Mouse (Mus musculus) G1E (cell line): ENCODE data around the gene Vstm4. TPM values are rescaled to one million over a fixed set of nuclear protein-coding genes. Genes with fewer than 3 reads are reported as not detected.

Source experiments
- ATAC-seq: 2 replicates; pipeline ENCODE4 v1.8.0; 2016; ENCODE audit warnings: mild to moderate bottlenecking; ENCODE audit not compliant: insufficient number of reproducible peaks, poor library complexity, low FRiP score, severe bottlenecking; ENCODE audit errors: extremely low read depth
- DNase-seq: peaks from one replicate; pipeline ENCODE4 v3.0.0; 2012; ENCODE audit warnings: low spot score
- H3K27me3 ChIP-seq: 2 replicates; pipeline ENCODE4 v1.6.1; 2012; ENCODE audit warnings: mild to moderate bottlenecking, low read length, inconsistent platforms; ENCODE audit not compliant: insufficient read depth
- H3K36me3 ChIP-seq: replicated peaks from 2 replicates; pipeline ENCODE3; 2012; ENCODE audit warnings: mild to moderate bottlenecking, inconsistent platforms
- H3K4me1 ChIP-seq: 2 replicates; pipeline ENCODE4 v1.6.1; 2012; ENCODE audit warnings: low read depth, low read length, inconsistent platforms, mixed read lengths; ENCODE audit not compliant: insufficient read depth
- H3K4me3 ChIP-seq: 2 replicates; pipeline ENCODE4 v1.5.1; 2012; ENCODE audit warnings: low read depth, mild to moderate bottlenecking, inconsistent platforms, low read length, moderate library complexity, mixed read lengths
- H3K9me3 ChIP-seq: replicated peaks from 2 replicates; pipeline ENCODE4 v1.6.1; 2012; ENCODE audit warnings: inconsistent platforms
- CTCF ChIP-seq: IDR thresholded peaks from 2 replicates; pipeline ENCODE4 v1.5.1; 2012; ENCODE audit warnings: low read depth, low read length, inconsistent platforms, mixed read lengths
- GATA1 ChIP-seq: IDR thresholded peaks from 2 replicates; pipeline ENCODE4 v1.6.1; 2012; ENCODE audit warnings: borderline replicate concordance, low read length, inconsistent platforms, mixed read lengths
- GATA2 ChIP-seq: IDR thresholded peaks from 2 replicates; pipeline ENCODE4 v1.6.1; 2012; ENCODE audit warnings: low read depth, low read length, inconsistent platforms, borderline replicate concordance
- POLR2AphosphoS5 ChIP-seq: IDR thresholded peaks from 2 replicates; pipeline ENCODE4 v1.6.1; 2012; ENCODE audit warnings: low read depth, low read length, inconsistent platforms; ENCODE audit not compliant: insufficient replicate concordance
- TAL1 ChIP-seq: conservative IDR thresholded peaks from 2 replicates; pipeline ENCODE4 v1.6.1; 2012; ENCODE audit warnings: low read depth, low read length, inconsistent platforms, mixed read lengths
- polyA plus RNA-seq: library from polyadenylated mRNA; stranded (reverse); fragments of >175 nt; gene quantifications from 2 replicates; pipeline ENCODE4 v1.2.3, GENCODE M21; 2012
- total RNA-seq, 2 experiments: library from RNA; stranded (forward) in 1 of 2; stranded (reverse) in 1 of 2; fragments of 200-1000 nt in 1 of 2; fragments of >200 nt in 1 of 2; fragmentation: Nextera tagmentation in 1 of 2; gene quantifications; 2 replicates each; pipeline ENCODE4 v1.2.3; 2014 to 2017

Gene Vstm4
- total and polyA plus RNA-seq, 3 experiments: 0.05 TPM; not detected in 2

GRCm38 (mm10) chr14:32894878-32895277 is 38.3 kb downstream of the Vstm4 start:
- no peaks in the 10 kb centered on the region for H3K36me3 ChIP-seq
- H3K9me3 ChIP-seq: peaks cover 76% of the 10 kb centered on the region
- H3K27me3 ChIP-seq: no peaks in the 10 kb centered on the region
- DNase-seq (no peak), ATAC-seq (no peak)
- no peak overlapping the region for H3K4me3 ChIP-seq
- TF ChIP-seq GATA1 (no peak), TAL1 (no peak), GATA2 (no peak), POLR2AphosphoS5 (no peak), CTCF (no peak)
- H3K4me1 ChIP-seq: no peaks in the 10 kb centered on the region

GRCm38 (mm10) chr14:32896896-32897295 is 40.3 kb downstream of the Vstm4 start:
- Histone ChIP-seq H3K36me3 (no peaks in the 10 kb centered on the region), H3K4me1 (no peaks in the 10 kb centered on the region), H3K9me3 (peaks cover 81% of the 10 kb centered on the region), H3K27me3 (no peaks in the 10 kb centered on the region), H3K4me3 (no peak overlapping the region)
- TF ChIP-seq POLR2AphosphoS5 (no peak), TAL1 (no peak), GATA2 (no peak), GATA1 (no peak), CTCF (no peak)
- no peak for DNase-seq
- ATAC-seq: no peak

- ATAC-seq (no peak), DNase-seq (no peak)
- Histone ChIP-seq H3K9me3 (peaks cover 41% of the 10 kb centered on the region), H3K36me3 (no peaks in the 10 kb centered on the region), H3K4me1 (no peaks in the 10 kb centered on the region), H3K4me3 (no peak overlapping the region), H3K27me3 (no peaks in the 10 kb centered on the region)
- TF ChIP-seq GATA1: no peak
- no peak for TF ChIP-seq GATA2
- no peak for TF ChIP-seq CTCF
- TF ChIP-seq TAL1: no peak
Observed at GRCm38 (mm10) chr14:32903203-32903602, 46.6 kb downstream of the Vstm4 start.

GRCm38 (mm10) chr14:32906545-32906944 is 50.0 kb downstream of the Vstm4 start:
- DNase-seq (no peak), ATAC-seq (no peak)
- Histone ChIP-seq H3K36me3 (no peaks in the 10 kb centered on the region), H3K4me3 (no peak overlapping the region), H3K27me3 (no peaks in the 10 kb centered on the region), H3K9me3 (peaks cover 36% of the 10 kb centered on the region), H3K4me1 (no peaks in the 10 kb centered on the region)
- TF ChIP-seq CTCF (no peak), GATA2 (no peak)

GRCm38 (mm10) chr14:32909112-32909511 is 52.6 kb downstream of the Vstm4 start:
- no peaks in the 10 kb centered on the region for H3K27me3 ChIP-seq
- no peaks in the 10 kb centered on the region for H3K36me3 ChIP-seq
- ATAC-seq (no peak), DNase-seq (no peak)
- TF ChIP-seq TAL1: no peak
- no peak for TF ChIP-seq CTCF
- no peak for TF ChIP-seq POLR2AphosphoS5
- no peak for TF ChIP-seq GATA2
- TF ChIP-seq GATA1: no peak
- H3K4me1 ChIP-seq: no peaks in the 10 kb centered on the region
- no peak overlapping the region for H3K4me3 ChIP-seq
- peaks cover 40% of the 10 kb centered on the region for H3K9me3 ChIP-seq

- Histone ChIP-seq H3K9me3 (peaks cover 41% of the 10 kb centered on the region), H3K27me3 (no peaks in the 10 kb centered on the region), H3K36me3 (no peaks in the 10 kb centered on the region), H3K4me1 (no peaks in the 10 kb centered on the region), H3K4me3 (no peak overlapping the region)
- TF ChIP-seq CTCF (no peak), TAL1 (no peak), POLR2AphosphoS5 (no peak), GATA1 (no peak), GATA2 (no peak)
- no peak for DNase-seq
- ATAC-seq: no peak
Observed at GRCm38 (mm10) chr14:32911187-32911586, 54.6 kb downstream of the Vstm4 start.

- no peak for TF ChIP-seq TAL1
- TF ChIP-seq GATA1: no peak
- TF ChIP-seq CTCF: no peak
- TF ChIP-seq GATA2: no peak
- no peak for TF ChIP-seq POLR2AphosphoS5
- H3K9me3 ChIP-seq: peaks cover 40% of the 10 kb centered on the region
- H3K36me3 ChIP-seq: no peaks in the 10 kb centered on the region
- H3K4me1 ChIP-seq: no peaks in the 10 kb centered on the region
- DNase-seq: no peak
- H3K4me3 ChIP-seq: no peak overlapping the region
- no peaks in the 10 kb centered on the region for H3K27me3 ChIP-seq
- no peak for ATAC-seq
Observed at GRCm38 (mm10) chr14:32915360-32915759, 58.8 kb downstream of the Vstm4 start.
